Mouse (Mus musculus): ENCODE results near the gene Kcna2.

DNA sequence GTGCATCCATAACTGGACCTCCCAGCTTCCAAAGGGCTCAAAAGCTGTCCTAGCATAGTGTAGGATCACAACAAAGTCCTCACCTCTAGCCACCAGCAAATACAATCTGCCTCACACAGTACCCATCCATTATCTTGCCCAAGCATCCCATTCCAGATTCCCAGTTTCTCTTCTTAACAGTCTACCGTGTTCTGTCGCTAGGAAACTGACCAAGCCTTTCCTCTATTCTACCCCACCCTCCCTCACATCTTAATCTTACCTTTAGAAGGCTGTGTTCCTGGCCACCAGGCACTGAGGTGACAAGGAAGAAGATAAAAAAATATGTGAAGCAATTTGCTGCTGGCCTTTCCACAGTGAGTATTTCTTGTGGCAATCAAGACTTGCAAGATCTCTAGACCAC lies 14.8 kb downstream of the Kcna2 start:
- TF ChIP-seq CTCF (IDR thresholded peaks at IDR 0.05; ENCODE audit: low read depth, low read length), result no peak
- no peak for TF ChIP-seq EP300 (IDR thresholded peaks at IDR 0.05; ENCODE audit: insufficient read depth, low read depth, low read length)
- no peak for TF ChIP-seq POLR2A (IDR thresholded peaks at IDR 0.05; ENCODE audit: insufficient read depth, low read length)

Data from ES-Bruce4 (cell line).